Mouse (Mus musculus): Measurements from ENCODE around the gene Zfp292. TPM values are rescaled to one million over a fixed set of nuclear protein-coding genes. Genes with fewer than 3 reads are reported as not detected.

Gene Zfp292
- polyA plus RNA-seq, 1 experiment from 2014 or later = 27.3 TPM

DNA sequence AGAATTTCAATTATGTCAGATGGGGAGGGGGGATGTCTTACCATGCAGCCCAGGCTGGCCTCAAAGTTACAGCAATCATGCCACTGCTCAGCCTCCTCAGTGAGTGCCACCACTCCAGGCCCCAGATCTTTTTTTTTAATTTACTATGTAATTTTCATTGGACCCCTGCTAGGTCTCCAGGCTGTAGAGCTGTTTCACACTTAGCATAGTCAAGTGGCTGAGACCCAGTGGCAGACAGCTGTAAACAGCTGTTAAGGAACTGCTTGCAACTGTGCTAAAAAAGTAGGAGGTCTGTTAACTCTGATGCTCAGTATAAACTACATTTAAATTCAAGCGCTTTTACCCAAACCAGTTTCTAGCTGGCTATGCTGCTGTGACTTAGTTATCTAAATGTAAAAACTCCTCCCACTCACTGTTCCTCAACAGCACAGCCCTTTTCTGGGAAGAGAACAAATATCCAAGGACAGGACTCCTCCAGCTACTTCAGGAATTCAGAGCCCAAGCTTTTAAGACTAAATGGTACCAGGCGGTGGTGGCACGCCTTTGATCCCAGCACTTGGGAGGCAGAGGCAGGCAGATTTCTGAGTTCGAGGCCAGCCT, 9.8 kb downstream of the Zfp292 start:
- H3K4me1 ChIP-seq (ENCODE audit: control insufficient read depth, insufficient read depth, low read length) = peaks cover 11% of the 10 kb centered on the region
- H3K27me3 ChIP-seq (ENCODE audit: control insufficient read depth, insufficient read depth, low read depth, low read length) = no peaks in the 10 kb centered on the region
- no peak overlapping the region for H3K4me3 ChIP-seq (ENCODE audit: low read depth, low read length)
- WGBS = 93% methylated on average over 4 of the region's 4 CpGs
- no peak overlapping the region for H3K4me2 ChIP-seq (ENCODE audit: low read length)
- no peak overlapping the region for H3K9ac ChIP-seq (ENCODE audit: low read depth, low read length)
- no peaks in the 10 kb centered on the region for H3K9me3 ChIP-seq (replicated peaks; ENCODE audit: control insufficient read depth, low read length, poor library complexity, severe bottlenecking)
- no peak for ATAC-seq
- no peak overlapping the region for H3K27ac ChIP-seq (ENCODE audit: low read length)
- H3K36me3 ChIP-seq (ENCODE audit: control insufficient read depth, insufficient read depth, low read length) = no peaks in the 10 kb centered on the region

DNA sequence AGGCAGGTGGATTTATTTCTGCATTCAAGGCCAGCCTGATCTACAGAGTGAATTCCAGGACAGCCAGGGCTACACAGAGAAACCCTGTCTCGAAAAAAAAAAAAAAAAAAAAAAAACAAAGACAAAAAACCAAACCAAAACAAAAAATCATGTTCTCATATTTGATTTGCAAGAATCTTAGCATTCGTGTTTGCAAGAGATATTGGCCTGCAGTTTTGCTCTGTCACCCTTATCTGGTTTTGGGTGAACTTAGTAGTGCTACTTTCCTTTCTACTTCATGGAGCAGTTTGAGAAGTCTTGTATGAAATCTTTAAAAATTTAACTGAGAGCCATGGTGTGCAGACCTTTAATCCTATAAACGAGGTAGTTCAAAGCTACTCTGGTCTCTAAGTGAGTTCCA, 12.9 kb downstream of the Zfp292 start:
- H3K27me3 ChIP-seq (ENCODE audit: control insufficient read depth, insufficient read depth, low read depth, low read length) = no peaks in the 10 kb centered on the region
- no peak overlapping the region for H3K9ac ChIP-seq (ENCODE audit: low read depth, low read length)
- no peaks in the 10 kb centered on the region for H3K36me3 ChIP-seq (ENCODE audit: control insufficient read depth, insufficient read depth, low read length)
- peaks cover 6% of the 10 kb centered on the region for H3K4me1 ChIP-seq (ENCODE audit: control insufficient read depth, insufficient read depth, low read length)
- no peak overlapping the region for H3K4me2 ChIP-seq (ENCODE audit: low read length)
- no peaks in the 10 kb centered on the region for H3K9me3 ChIP-seq (replicated peaks; ENCODE audit: control insufficient read depth, low read length, poor library complexity, severe bottlenecking)
- H3K4me3 ChIP-seq (ENCODE audit: low read depth, low read length) = no peak overlapping the region
- WGBS = 96% methylated on average over 3 of the region's 3 CpGs
- no peak for ATAC-seq
- H3K27ac ChIP-seq (ENCODE audit: low read length) = no peak overlapping the region

DNA sequence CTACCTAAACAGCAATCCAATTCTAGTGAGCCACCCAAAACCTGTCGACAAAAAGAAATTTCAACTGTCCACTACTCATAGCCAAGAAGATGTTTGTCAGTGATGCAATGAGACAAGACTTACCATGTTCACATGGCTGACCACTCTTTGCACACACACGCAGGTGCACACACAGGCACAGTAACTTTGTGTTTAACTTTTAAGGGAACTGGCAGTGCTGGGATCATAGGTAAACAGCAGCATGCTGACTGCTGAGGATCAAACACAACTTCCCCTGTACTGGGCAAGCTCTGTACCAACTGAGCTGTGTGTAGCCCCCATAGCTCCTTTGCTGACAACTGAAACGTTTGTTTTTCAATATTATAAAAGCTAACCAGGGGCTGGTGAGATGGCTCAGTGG, 21.3 kb downstream of the Zfp292 start:
- Histone ChIP-seq H3K9me3 (replicated peaks; ENCODE audit: control insufficient read depth, low read length, poor library complexity, severe bottlenecking) (no peaks in the 10 kb centered on the region), H3K27me3 (ENCODE audit: control insufficient read depth, insufficient read depth, low read depth, low read length) (no peaks in the 10 kb centered on the region), H3K36me3 (ENCODE audit: control insufficient read depth, insufficient read depth, low read length) (no peaks in the 10 kb centered on the region), H3K9ac (ENCODE audit: low read depth, low read length) (no peak overlapping the region), H3K4me3 (ENCODE audit: low read depth, low read length) (no peak overlapping the region), H3K27ac (ENCODE audit: low read length) (no peak overlapping the region), H3K4me2 (ENCODE audit: low read length) (no peak overlapping the region), H3K4me1 (ENCODE audit: control insufficient read depth, insufficient read depth, low read length) (peaks cover 10% of the 10 kb centered on the region)
- 91% methylated on average over 3 of the region's 3 CpGs for WGBS
- no peak for ATAC-seq

DNA sequence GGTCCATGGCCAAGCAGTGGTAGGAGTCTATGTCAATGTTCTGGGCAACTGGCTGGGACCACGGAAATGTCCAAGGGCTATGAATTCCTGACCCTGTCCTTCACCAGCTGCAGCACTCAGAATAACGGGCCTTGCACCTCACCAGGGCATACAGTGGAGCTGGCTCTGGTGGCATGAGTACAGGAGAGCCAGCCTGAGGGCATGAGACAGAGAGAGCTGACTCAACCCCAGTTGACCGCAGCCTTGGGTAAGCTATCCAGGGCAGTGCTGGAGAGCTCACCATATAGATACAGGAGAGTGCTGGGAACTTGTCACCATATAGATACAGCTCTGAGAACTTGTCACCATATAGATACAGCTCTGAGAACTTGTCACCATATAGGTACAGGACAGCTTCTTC, 23.3 kb downstream of the Zfp292 start:
- Histone ChIP-seq H3K27me3 (ENCODE audit: control insufficient read depth, insufficient read depth, low read depth, low read length) (no peaks in the 10 kb centered on the region), H3K9me3 (replicated peaks; ENCODE audit: control insufficient read depth, low read length, poor library complexity, severe bottlenecking) (no peaks in the 10 kb centered on the region), H3K27ac (ENCODE audit: low read length) (no peak overlapping the region), H3K36me3 (ENCODE audit: control insufficient read depth, insufficient read depth, low read length) (no peaks in the 10 kb centered on the region), H3K4me2 (ENCODE audit: low read length) (no peak overlapping the region), H3K9ac (ENCODE audit: low read depth, low read length) (no peak overlapping the region), H3K4me3 (ENCODE audit: low read depth, low read length) (no peak overlapping the region), H3K4me1 (ENCODE audit: control insufficient read depth, insufficient read depth, low read length) (peaks cover 10% of the 10 kb centered on the region)
- 93% methylated on average over 3 of the region's 3 CpGs for WGBS
- no peak for ATAC-seq

DNA sequence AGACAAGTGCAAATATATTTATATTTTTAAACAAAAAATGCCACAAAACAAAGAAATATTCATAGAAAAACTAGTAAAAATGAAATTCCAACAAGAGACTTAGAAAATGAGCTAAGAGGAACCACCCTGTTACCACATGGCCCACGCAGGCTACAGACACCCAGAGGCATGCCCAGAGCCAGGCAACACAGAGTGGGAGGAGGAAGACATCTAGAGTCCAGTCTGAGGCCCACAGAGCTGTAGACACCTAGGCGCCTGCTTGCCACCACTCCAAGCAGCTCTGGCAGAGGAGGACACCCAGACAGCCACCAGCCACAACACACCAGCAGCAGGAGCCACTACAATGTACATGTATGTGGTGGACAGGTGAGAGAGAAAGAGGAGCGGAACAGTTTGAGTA, 23.9 kb downstream of the Zfp292 start:
- ATAC-seq = no peak
- H3K36me3 ChIP-seq (ENCODE audit: control insufficient read depth, insufficient read depth, low read length) = no peaks in the 10 kb centered on the region
- H3K27ac ChIP-seq (ENCODE audit: low read length) = no peak overlapping the region
- H3K4me3 ChIP-seq (ENCODE audit: low read depth, low read length) = no peak overlapping the region
- H3K27me3 ChIP-seq (ENCODE audit: control insufficient read depth, insufficient read depth, low read depth, low read length) = no peaks in the 10 kb centered on the region
- H3K9me3 ChIP-seq (replicated peaks; ENCODE audit: control insufficient read depth, low read length, poor library complexity, severe bottlenecking) = no peaks in the 10 kb centered on the region
- H3K4me1 ChIP-seq (ENCODE audit: control insufficient read depth, insufficient read depth, low read length) = peaks cover 10% of the 10 kb centered on the region
- H3K9ac ChIP-seq (ENCODE audit: low read depth, low read length) = no peak overlapping the region
- no peak overlapping the region for H3K4me2 ChIP-seq (ENCODE audit: low read length)
- WGBS = 98% methylated on average over 3 of the region's 3 CpGs

DNA sequence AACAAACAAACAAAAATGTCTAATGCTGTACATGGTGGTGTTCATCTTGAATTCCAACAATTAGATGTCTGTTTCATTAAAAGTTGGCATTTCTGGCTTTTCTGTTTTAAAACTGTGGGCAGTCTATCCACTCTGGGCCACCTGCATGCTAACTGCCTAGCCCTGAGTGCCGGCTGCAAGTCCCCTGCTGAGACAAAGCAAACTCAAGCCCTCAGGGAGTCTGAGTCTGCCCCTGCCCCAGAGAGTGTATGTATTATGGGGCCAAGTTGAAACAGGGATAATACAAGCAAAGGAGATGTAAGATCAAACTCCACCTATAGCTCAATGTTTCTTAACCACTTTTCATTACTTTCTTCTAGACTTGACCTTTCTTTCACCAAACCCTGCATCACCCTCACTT, 26.8 kb downstream of the Zfp292 start:
- no peak for ATAC-seq
- no peaks in the 10 kb centered on the region for H3K9me3 ChIP-seq (replicated peaks; ENCODE audit: control insufficient read depth, low read length, poor library complexity, severe bottlenecking)
- H3K27ac ChIP-seq (ENCODE audit: low read length) = no peak overlapping the region
- 4% methylated on average over 1 of the region's 1 CpGs for WGBS
- H3K36me3 ChIP-seq (ENCODE audit: control insufficient read depth, insufficient read depth, low read length) = no peaks in the 10 kb centered on the region
- H3K27me3 ChIP-seq (ENCODE audit: control insufficient read depth, insufficient read depth, low read depth, low read length) = no peaks in the 10 kb centered on the region
- H3K4me1 ChIP-seq (ENCODE audit: control insufficient read depth, insufficient read depth, low read length) = peaks cover 10% of the 10 kb centered on the region
- no peak overlapping the region for H3K9ac ChIP-seq (ENCODE audit: low read depth, low read length)
- no peak overlapping the region for H3K4me3 ChIP-seq (ENCODE audit: low read depth, low read length)
- no peak overlapping the region for H3K4me2 ChIP-seq (ENCODE audit: low read length)

DNA sequence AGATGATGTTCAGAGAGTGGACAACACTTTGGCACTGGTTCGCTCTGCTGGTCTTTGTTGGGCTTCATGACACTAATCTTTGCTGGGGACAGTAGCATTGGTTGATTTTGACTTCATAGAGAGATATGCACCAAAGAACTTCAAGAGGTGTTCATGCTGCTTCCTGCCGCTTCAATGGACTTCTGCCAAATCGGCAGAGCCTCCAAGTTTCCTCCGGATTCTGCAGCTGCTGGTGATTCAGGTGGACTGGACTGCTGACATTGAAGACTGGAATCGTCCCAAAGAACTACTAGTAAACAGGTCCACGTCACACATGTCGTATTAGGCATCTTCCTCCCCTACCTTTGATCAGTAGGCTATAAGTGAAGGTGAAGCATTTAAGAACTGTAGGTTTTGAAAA, 30.7 kb downstream of the Zfp292 start:
- Histone ChIP-seq H3K4me3 (ENCODE audit: low read depth, low read length) (no peak overlapping the region), H3K4me1 (ENCODE audit: control insufficient read depth, insufficient read depth, low read length) (no peaks in the 10 kb centered on the region), H3K36me3 (ENCODE audit: control insufficient read depth, insufficient read depth, low read length) (no peaks in the 10 kb centered on the region), H3K27me3 (ENCODE audit: control insufficient read depth, insufficient read depth, low read depth, low read length) (no peaks in the 10 kb centered on the region), H3K27ac (ENCODE audit: low read length) (no peak overlapping the region), H3K9ac (ENCODE audit: low read depth, low read length) (no peak overlapping the region), H3K9me3 (replicated peaks; ENCODE audit: control insufficient read depth, low read length, poor library complexity, severe bottlenecking) (no peaks in the 10 kb centered on the region), H3K4me2 (ENCODE audit: low read length) (no peak overlapping the region)
- no peak for ATAC-seq
- 97% methylated on average over 7 of the region's 7 CpGs for WGBS

DNA sequence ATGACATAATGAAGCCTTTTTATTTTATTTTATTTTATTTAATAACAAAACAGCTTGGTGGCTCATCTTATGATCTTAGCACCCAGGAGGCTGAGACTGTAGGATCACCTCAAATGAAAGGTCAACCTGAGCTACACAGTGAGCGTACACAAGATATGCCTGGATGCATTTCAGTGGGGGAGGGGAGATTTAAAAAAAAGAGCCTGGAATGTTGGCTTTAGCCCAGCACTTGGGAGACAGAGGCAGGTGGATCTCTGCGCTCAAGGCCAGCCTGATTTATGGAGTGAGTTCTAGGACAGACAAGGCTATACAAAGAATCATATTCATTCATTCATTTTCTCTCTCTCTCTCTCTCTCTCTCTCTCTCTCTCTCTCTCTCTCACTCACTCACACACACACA, 32.6 kb downstream of the Zfp292 start:
- Histone ChIP-seq H3K27me3 (ENCODE audit: control insufficient read depth, insufficient read depth, low read depth, low read length) (no peaks in the 10 kb centered on the region), H3K4me2 (ENCODE audit: low read length) (no peak overlapping the region), H3K4me3 (ENCODE audit: low read depth, low read length) (no peak overlapping the region), H3K36me3 (ENCODE audit: control insufficient read depth, insufficient read depth, low read length) (no peaks in the 10 kb centered on the region), H3K9me3 (replicated peaks; ENCODE audit: control insufficient read depth, low read length, poor library complexity, severe bottlenecking) (no peaks in the 10 kb centered on the region), H3K4me1 (ENCODE audit: control insufficient read depth, insufficient read depth, low read length) (no peaks in the 10 kb centered on the region), H3K9ac (ENCODE audit: low read depth, low read length) (no peak overlapping the region), H3K27ac (ENCODE audit: low read length) (no peak overlapping the region)
- ATAC-seq = no peak
- 96% methylated on average over 2 of the region's 2 CpGs for WGBS

DNA sequence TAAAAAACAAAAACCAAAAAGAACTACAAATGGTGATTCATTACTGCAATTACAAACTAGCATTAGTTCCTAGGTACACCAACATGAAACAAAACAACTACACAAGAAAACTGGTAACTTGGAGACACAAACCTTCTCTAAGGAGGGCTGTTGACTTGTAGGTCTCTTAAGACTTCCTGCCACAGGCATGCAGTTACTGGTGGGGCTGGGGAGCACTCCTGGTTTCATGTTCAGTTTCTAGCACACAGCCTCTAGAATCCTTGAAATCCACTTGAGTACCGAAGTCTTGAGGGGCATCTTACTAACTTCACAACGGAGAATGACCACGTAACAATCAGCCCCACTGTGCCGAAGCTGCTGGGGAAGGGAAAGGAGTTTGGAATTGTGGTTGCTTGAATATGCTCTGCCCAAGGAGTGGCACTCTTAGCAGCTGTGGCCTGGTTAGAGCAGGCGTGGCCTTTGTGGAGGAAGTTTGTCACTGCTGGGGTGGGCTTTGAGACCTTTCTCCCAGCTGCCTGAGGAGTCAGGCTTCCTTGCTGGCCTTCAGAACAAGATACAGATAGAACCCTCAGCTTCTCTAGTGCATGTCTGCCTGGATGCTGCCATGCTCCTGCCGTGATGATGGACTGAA, 35.0 kb downstream of the Zfp292 start:
- no peak for ATAC-seq
- Histone ChIP-seq H3K4me3 (ENCODE audit: low read depth, low read length) (no peak overlapping the region), H3K4me1 (ENCODE audit: control insufficient read depth, insufficient read depth, low read length) (no peaks in the 10 kb centered on the region; the same call in none of the 2 replicates), H3K9ac (ENCODE audit: low read depth, low read length) (no peak overlapping the region), H3K9me3 (replicated peaks; ENCODE audit: control insufficient read depth, low read length, poor library complexity, severe bottlenecking) (no peaks in the 10 kb centered on the region), H3K36me3 (ENCODE audit: control insufficient read depth, insufficient read depth, low read length) (no peaks in the 10 kb centered on the region), H3K27ac (ENCODE audit: low read length) (no peak overlapping the region), H3K27me3 (ENCODE audit: control insufficient read depth, insufficient read depth, low read depth, low read length) (no peaks in the 10 kb centered on the region), H3K4me2 (ENCODE audit: low read length) (no peak overlapping the region)
- WGBS = 95% methylated on average over 6 of the region's 6 CpGs

Measured in midbrain, embryonic 16.5 days (tissue).